Mouse (Mus musculus): Measurements from ENCODE around the gene Cd86.

Gene Cd86

GRCm38 (mm10) chr16:36598265-36598664 is 67.6 kb downstream of the Cd86 start:
- peak; percentile 73 for DNase-seq (ENCODE audit: low read depth, low spot score)

- no peak for DNase-seq (ENCODE audit: low read depth, low spot score)
Observed at GRCm38 (mm10) chr16:36596671-36597410, 69.0 kb downstream of the Cd86 start.

- DNase-seq (ENCODE audit: low read depth, low spot score) = no peak
Observed at GRCm38 (mm10) chr16:36589898-36590297, 76.0 kb downstream of the Cd86 start.

- DNase-seq (ENCODE audit: low read depth, low spot score) = peak; percentile 67
Observed at GRCm38 (mm10) chr16:36587971-36588370, 77.9 kb downstream of the Cd86 start.

GRCm38 (mm10) chr16:36582073-36582472 is 83.8 kb downstream of the Cd86 start:
- no peak for DNase-seq (ENCODE audit: low read depth, low spot score)

- DNase-seq (ENCODE audit: low read depth, low spot score) = peak; percentile 8
Observed at GRCm38 (mm10) chr16:36571942-36572341, 93.9 kb downstream of the Cd86 start.

GRCm38 (mm10) chr16:36561386-36562338 is 104.2 kb downstream of the Cd86 start, which contains the start of gene Casr:
Gene Casr (minus strand): TSS chr16:36562141.
- DNase-seq (ENCODE audit: low read depth, low spot score) = no peak

- DNase-seq (ENCODE audit: low read depth, low spot score) = no peak
Observed at GRCm38 (mm10) chr16:36559573-36559972, 106.3 kb downstream of the Cd86 start.

GRCm38 (mm10) chr16:36555672-36556165 is 110.2 kb downstream of the Cd86 start:
- DNase-seq (ENCODE audit: low read depth, low spot score) = no peak
